13 mouse cellular contexts compared by ENCODE assay signal in the genomic region with DNA sequence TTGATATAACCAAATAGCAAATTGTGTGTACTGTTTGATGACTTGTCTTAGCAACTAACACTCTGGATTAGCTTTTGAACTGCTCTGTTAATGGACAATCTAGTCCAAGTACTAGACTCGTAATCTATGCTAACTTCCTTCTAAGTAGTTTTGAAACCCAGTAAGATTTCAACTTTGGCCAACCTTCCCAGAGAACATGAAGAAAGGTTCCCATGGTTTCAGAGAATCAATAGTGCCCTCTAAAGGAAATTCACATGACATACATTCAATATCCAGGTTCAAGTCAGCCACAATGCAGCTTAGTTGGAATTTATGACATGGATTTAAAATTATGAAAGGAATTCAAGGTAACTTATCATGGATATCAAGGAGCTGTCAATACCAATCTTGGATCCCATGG.
DNase-seq lines count a peak whose midpoint lies in the region; ATAC-seq and TF ChIP-seq lines count a peak whose summit lies in the region.
"Had no signal": no experiment of that assay in that cellular context is flagged by ENCODE, and none has a peak within 500 bp of the region (broad histone marks: within the 10 kb centered on the region; RNA-seq: fewer than 3 reads in every experiment).

No protein-coding gene starts in this region.

- 0 out of 2 replicates have a peak, but pooled peaks have one; percentile 28 for ATAC-seq in intestine, postnatal 0 days
- ATAC-seq in intestine, embryonic 16.5 days: no peak
- no peak for ATAC-seq in midbrain, postnatal 0 days (ENCODE audit: low FRiP score)
- no peak for ATAC-seq in midbrain, embryonic 11.5 days (ENCODE audit: low FRiP score)
- ATAC-seq in neural tube, embryonic 15.5 days (ENCODE audit: low FRiP score): no peak

- H3K4me2 ChIP-seq in intestine, postnatal 0 days (replicated peaks; ENCODE audit: low read depth): no peak overlapping the region
- H3K4me2 ChIP-seq in intestine, embryonic 16.5 days (ENCODE audit: low read depth, low read length): no peak overlapping the region
- no peak overlapping the region for H3K4me2 ChIP-seq in midbrain, postnatal 0 days (ENCODE audit: low read depth, low read length, poor library complexity, severe bottlenecking)
- no peak overlapping the region for H3K4me2 ChIP-seq in midbrain, embryonic 11.5 days
- no peak overlapping the region for H3K4me2 ChIP-seq in neural tube, embryonic 15.5 days
- H3K4me2 ChIP-seq: hindbrain, embryonic 15.5 days; limb, embryonic 13.5 days had no signal

- H3K27ac ChIP-seq in intestine, postnatal 0 days (ENCODE audit: low read depth, low read length): no peak overlapping the region
- H3K27ac ChIP-seq in intestine, embryonic 16.5 days (ENCODE audit: low read length): no peak overlapping the region
- no peak overlapping the region for H3K27ac ChIP-seq in midbrain, postnatal 0 days (ENCODE audit: low read depth, low read length)
- no peak overlapping the region for H3K27ac ChIP-seq in midbrain, embryonic 11.5 days (ENCODE audit: low read depth, low read length)
- H3K27ac ChIP-seq in neural tube, embryonic 15.5 days (replicated peaks): no peak overlapping the region
- H3K27ac ChIP-seq: hindbrain, embryonic 15.5 days; limb, embryonic 13.5 days had no signal

- DNase-seq in midbrain, postnatal 0 days (ENCODE audit: low spot score): peak; percentile 66
- no peak for DNase-seq in midbrain, embryonic 11.5 days (ENCODE audit: low spot score, missing footprints)
- peak; percentile 46 for DNase-seq in embryo, embryonic 10.5 days (ENCODE audit: low spot score)
- no peak for DNase-seq in heart, postnatal 14 days
- DNase-seq: adrenal gland, postnatal 14 days; cerebellum, adult 2 months; gastrocnemius, postnatal 36 days; right cerebral cortex, postnatal 25 days had no signal

- no peaks in the 10 kb centered on the region for H3K9me3 ChIP-seq in intestine, postnatal 0 days (ENCODE audit: control insufficient read depth)
- H3K9me3 ChIP-seq in intestine, embryonic 16.5 days (ENCODE audit: control insufficient read depth, low read length): no peaks in the 10 kb centered on the region
- H3K9me3 ChIP-seq in midbrain, postnatal 0 days (ENCODE audit: low read length): no peaks in the 10 kb centered on the region
- no peaks in the 10 kb centered on the region for H3K9me3 ChIP-seq in midbrain, embryonic 11.5 days (ENCODE audit: control insufficient read depth, low read length)
- no peaks in the 10 kb centered on the region for H3K9me3 ChIP-seq in neural tube, embryonic 15.5 days (replicated peaks)
- H3K9me3 ChIP-seq: hindbrain, embryonic 15.5 days; limb, embryonic 13.5 days had no signal

- H3K4me3 ChIP-seq in intestine, postnatal 0 days (ENCODE audit: low read depth, low read length): no peak overlapping the region
- H3K4me3 ChIP-seq in intestine, embryonic 16.5 days (ENCODE audit: low read length): no peak overlapping the region
- H3K4me3 ChIP-seq in midbrain, postnatal 0 days (ENCODE audit: low read depth, low read length): no peak overlapping the region
- H3K4me3 ChIP-seq in midbrain, embryonic 11.5 days (ENCODE audit: low read depth, low read length): no peak overlapping the region
- H3K4me3 ChIP-seq in neural tube, embryonic 15.5 days (replicated peaks): no peak overlapping the region
- H3K4me3 ChIP-seq: hindbrain, embryonic 15.5 days; limb, embryonic 13.5 days had no signal

- TF ChIP-seq CTCF in intestine, postnatal 0 days (IDR thresholded peaks at IDR 0.05; ENCODE audit: low read depth): peak; percentile 60
- peak; percentile 74 for TF ChIP-seq CTCF in midbrain, postnatal 0 days (IDR thresholded peaks at IDR 0.05)

- intact Hi-C loops in heart, postnatal 14 days (cut with DNase I): no loop called here

- no peaks in the 10 kb centered on the region for H3K4me1 ChIP-seq in intestine, postnatal 0 days (replicated peaks; ENCODE audit: control insufficient read depth, insufficient read depth, low read length)
- no peaks in the 10 kb centered on the region for H3K4me1 ChIP-seq in intestine, embryonic 16.5 days (ENCODE audit: control insufficient read depth, insufficient read depth, low read length)
- H3K4me1 ChIP-seq in midbrain, postnatal 0 days (ENCODE audit: insufficient read depth, low read length): no peaks in the 10 kb centered on the region
- no peaks in the 10 kb centered on the region for H3K4me1 ChIP-seq in midbrain, embryonic 11.5 days (ENCODE audit: control insufficient read depth, insufficient read depth, low read length)
- no peaks in the 10 kb centered on the region for H3K4me1 ChIP-seq in neural tube, embryonic 15.5 days
- H3K4me1 ChIP-seq: hindbrain, embryonic 15.5 days; limb, embryonic 13.5 days had no signal

- H3K9ac ChIP-seq in intestine, postnatal 0 days (ENCODE audit: low read depth, low read length): no peak overlapping the region
- H3K9ac ChIP-seq in intestine, embryonic 16.5 days (ENCODE audit: low read depth, low read length): no peak overlapping the region
- no peak overlapping the region for H3K9ac ChIP-seq in midbrain, postnatal 0 days (replicated peaks; ENCODE audit: low read length, poor library complexity, severe bottlenecking)
- no peak overlapping the region for H3K9ac ChIP-seq in midbrain, embryonic 11.5 days (ENCODE audit: low read length)
- H3K9ac ChIP-seq in neural tube, embryonic 15.5 days (replicated peaks): no peak overlapping the region
- H3K9ac ChIP-seq: hindbrain, embryonic 15.5 days; limb, embryonic 13.5 days had no signal

- H3K27me3 ChIP-seq in intestine, postnatal 0 days (replicated peaks; ENCODE audit: control insufficient read depth, insufficient read depth, low read length): no peaks in the 10 kb centered on the region
- H3K27me3 ChIP-seq in intestine, embryonic 16.5 days (replicated peaks; ENCODE audit: control insufficient read depth, insufficient read depth, low read length): no peaks in the 10 kb centered on the region
- H3K27me3 ChIP-seq in midbrain, postnatal 0 days (ENCODE audit: insufficient read depth, low read length): no peaks in the 10 kb centered on the region
- no peaks in the 10 kb centered on the region for H3K27me3 ChIP-seq in midbrain, embryonic 11.5 days (ENCODE audit: control insufficient read depth, insufficient read depth, low read length)
- no peaks in the 10 kb centered on the region for H3K27me3 ChIP-seq in neural tube, embryonic 15.5 days (replicated peaks)
- H3K27me3 ChIP-seq: hindbrain, embryonic 15.5 days; limb, embryonic 13.5 days had no signal

- WGBS in intestine, postnatal 0 days: 7% methylated on average over 1 of the region's 1 CpGs
- 13% methylated on average over 1 of the region's 1 CpGs for WGBS in intestine, embryonic 16.5 days
- 37% methylated on average over 1 of the region's 1 CpGs for WGBS in midbrain, postnatal 0 days
- 55% methylated on average over 1 of the region's 1 CpGs for WGBS in midbrain, embryonic 11.5 days
- 60% methylated on average over 1 of the region's 1 CpGs for WGBS in neural tube, embryonic 15.5 days

- H3K36me3 ChIP-seq in intestine, postnatal 0 days (ENCODE audit: control insufficient read depth, insufficient read depth): no peaks in the 10 kb centered on the region
- H3K36me3 ChIP-seq in intestine, embryonic 16.5 days (ENCODE audit: control insufficient read depth, insufficient read depth, low read length): no peaks in the 10 kb centered on the region
- H3K36me3 ChIP-seq in midbrain, postnatal 0 days (ENCODE audit: insufficient read depth, low read length): no peaks in the 10 kb centered on the region
- no peaks in the 10 kb centered on the region for H3K36me3 ChIP-seq in midbrain, embryonic 11.5 days (ENCODE audit: control insufficient read depth, insufficient read depth, low read length)
- no peaks in the 10 kb centered on the region for H3K36me3 ChIP-seq in neural tube, embryonic 15.5 days
- H3K36me3 ChIP-seq: hindbrain, embryonic 15.5 days; limb, embryonic 13.5 days had no signal

Comparison
In these comparisons a context has a peak if more than half of its experiments do, and no peak if none do; other contexts are left out.
1. DNase-seq: peak in midbrain, postnatal 0 days (single experiment) and embryo, embryonic 10.5 days (single experiment); none in midbrain, embryonic 11.5 days (single experiment) and heart, postnatal 14 days (0 of 2).